Mouse (Mus musculus) hindbrain, embryonic 11.5 days (tissue): ENCODE results near the gene Ccdc62. TPM values are rescaled to one million over a fixed set of nuclear protein-coding genes. Genes with fewer than 3 reads are reported as not detected.

ENCODE experiments used
- ATAC-seq: fragments of 200-750 bp; cut with Nextera tagmentation; 2 replicates; pipeline ENCODE4 v1.8.0; 2017; ENCODE audit warnings: mild to moderate bottlenecking, moderate TSS enrichment, moderate library complexity; ENCODE audit not compliant: low FRiP score
- DNase-seq: peaks from one replicate; pipeline ENCODE4 v3.0.0-alpha.2; 2015; ENCODE audit warnings: low spot score
- H3K27ac ChIP-seq: fragments of 300-500 bp; sonication (generic); 2 replicates; pipeline ENCODE4 v1.5.1; 2014; ENCODE audit warnings: mild to moderate bottlenecking, low read depth, low read length
- H3K27me3 ChIP-seq: fragments of 300-500 bp; sonication (generic); 2 replicates; pipeline ENCODE4 v1.6.1; 2014; ENCODE audit warnings: mild to moderate bottlenecking, low read length, moderate library complexity, mixed read lengths; ENCODE audit not compliant: control insufficient read depth, insufficient read depth
- H3K36me3 ChIP-seq: fragments of 300-500 bp; sonication (generic); 2 replicates; pipeline ENCODE4 v1.6.1; 2014; ENCODE audit warnings: mild to moderate bottlenecking, low read length, moderate library complexity, mixed read lengths; ENCODE audit not compliant: control insufficient read depth, insufficient read depth
- H3K4me1 ChIP-seq: fragments of 300-500 bp; sonication (generic); replicated peaks from 2 replicates; pipeline ENCODE4 v1.6.1; 2014; ENCODE audit warnings: low read length, mixed read lengths; ENCODE audit not compliant: control insufficient read depth, insufficient read depth
- H3K4me2 ChIP-seq: fragments of 300-500 bp; sonication (generic); replicated peaks from 2 replicates; pipeline ENCODE4 v1.6.1; 2014; ENCODE audit warnings: mild to moderate bottlenecking, low read depth, low read length
- H3K4me3 ChIP-seq: fragments of 300-500 bp; sonication (generic); 2 replicates; pipeline ENCODE4 v1.5.1; 2014; ENCODE audit warnings: low read depth, low read length
- H3K9ac ChIP-seq: fragments of 300-500 bp; sonication (generic); 2 replicates; pipeline ENCODE4 v1.6.1; 2014; ENCODE audit warnings: low read depth, low read length
- H3K9me3 ChIP-seq: fragments of 300-500 bp; sonication (generic); 2 replicates; pipeline ENCODE4 v1.6.1; 2016; ENCODE audit warnings: low read length; ENCODE audit not compliant: control insufficient read depth
- WGBS: fragments of 180-500 bp; shearing (Covaris S2); extraction: QIAGEN DNeasy Blood & Tissue Kit; methylation state at CpG from one replicate; pipeline ENCODE4 v1.1.7; 2014; 5-methylcytosine and 5-hydroxymethylcytosine counted together
- polyA plus RNA-seq: library from polyadenylated mRNA; unstranded; fragments of >200 nt; fragmentation: Nextera tagmentation; extraction: Ambion mirVana; gene quantifications from 2 replicates; pipeline ENCODE4 v1.2.1, GENCODE M21; 2014

The Ccdc62 gene
- polyA plus RNA-seq, 1 experiment from 2014 or later = 4.3 TPM

DNA sequence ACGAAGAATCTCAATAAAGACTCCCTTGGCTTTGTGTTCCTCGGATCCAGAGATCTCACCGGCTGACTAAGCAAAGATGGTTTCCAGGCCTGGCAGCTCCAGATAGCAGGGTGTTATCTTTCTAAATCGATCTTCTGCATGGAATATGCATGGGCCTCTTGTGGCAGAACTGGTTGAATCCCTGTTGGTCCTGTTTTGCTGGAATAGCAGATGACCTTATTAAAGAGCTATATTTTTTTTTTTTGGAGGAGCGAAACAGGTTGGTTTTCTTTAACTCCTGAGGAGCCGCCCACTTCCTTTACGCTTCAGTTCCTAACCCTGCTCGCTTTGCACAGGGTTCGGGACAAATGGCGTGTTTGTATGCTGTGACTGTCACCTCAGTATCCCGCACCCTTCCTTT, 34.1 kb upstream of the Ccdc62 start:
- H3K9ac ChIP-seq = no peak overlapping the region
- H3K9me3 ChIP-seq = no peaks in the 10 kb centered on the region

GRCm38 (mm10) chr5:123897352-123897751, 33.1 kb upstream of the Ccdc62 start:
- 89% methylated on average over 13 of the region's 13 CpGs for WGBS
- Histone ChIP-seq H3K4me1 (no peaks in the 10 kb centered on the region), H3K36me3 (no peaks in the 10 kb centered on the region), H3K4me3 (no peak overlapping the region), H3K4me2 (no peak overlapping the region), H3K9me3 (no peaks in the 10 kb centered on the region), H3K27me3 (no peaks in the 10 kb centered on the region), H3K9ac (no peak overlapping the region), H3K27ac (no peak overlapping the region)
- DNase-seq = no peak
- no peak for ATAC-seq

More for the DNA sequence above, 34.1 kb upstream of the Ccdc62 start:
- no peak for DNase-seq
- ATAC-seq = no peak
- Histone ChIP-seq H3K27ac (no peak overlapping the region), H3K4me3 (no peak overlapping the region), H3K27me3 (no peaks in the 10 kb centered on the region), H3K36me3 (no peaks in the 10 kb centered on the region), H3K4me2 (no peak overlapping the region), H3K4me1 (no peaks in the 10 kb centered on the region)
- WGBS = 88% methylated on average over 11 of the region's 11 CpGs

DNA sequence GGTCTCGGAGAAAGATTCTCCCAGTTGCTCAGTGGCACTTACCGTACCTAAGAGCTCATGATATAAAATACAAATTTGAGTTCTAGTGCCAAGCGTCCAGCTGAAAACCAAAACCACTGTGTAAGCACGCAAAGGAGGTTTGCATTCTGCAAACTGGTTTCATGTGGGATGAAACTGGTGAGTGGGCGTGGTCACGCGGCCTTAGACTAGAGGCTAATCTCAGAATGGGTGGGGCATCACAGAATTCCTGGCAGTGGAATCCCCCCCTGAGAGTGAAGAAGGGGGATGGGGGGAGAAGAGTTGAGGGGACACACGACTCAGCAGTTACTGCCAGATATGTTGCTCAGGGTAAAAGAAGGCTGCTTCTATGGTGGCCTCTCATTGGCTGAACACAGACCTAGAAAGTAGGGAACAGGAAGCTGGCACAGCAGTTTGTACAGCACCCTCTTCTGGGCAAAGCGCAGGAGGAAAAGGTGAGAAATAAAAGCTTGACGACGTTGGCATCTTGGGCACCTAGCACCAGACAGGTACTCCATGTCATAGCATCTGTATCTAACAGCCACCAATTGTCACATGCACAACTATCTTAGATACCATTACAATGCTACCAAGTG, 26.3 kb upstream of the Ccdc62 start:
- 74% methylated on average over 11 of the region's 11 CpGs for WGBS
- no peak for ATAC-seq

DNA sequence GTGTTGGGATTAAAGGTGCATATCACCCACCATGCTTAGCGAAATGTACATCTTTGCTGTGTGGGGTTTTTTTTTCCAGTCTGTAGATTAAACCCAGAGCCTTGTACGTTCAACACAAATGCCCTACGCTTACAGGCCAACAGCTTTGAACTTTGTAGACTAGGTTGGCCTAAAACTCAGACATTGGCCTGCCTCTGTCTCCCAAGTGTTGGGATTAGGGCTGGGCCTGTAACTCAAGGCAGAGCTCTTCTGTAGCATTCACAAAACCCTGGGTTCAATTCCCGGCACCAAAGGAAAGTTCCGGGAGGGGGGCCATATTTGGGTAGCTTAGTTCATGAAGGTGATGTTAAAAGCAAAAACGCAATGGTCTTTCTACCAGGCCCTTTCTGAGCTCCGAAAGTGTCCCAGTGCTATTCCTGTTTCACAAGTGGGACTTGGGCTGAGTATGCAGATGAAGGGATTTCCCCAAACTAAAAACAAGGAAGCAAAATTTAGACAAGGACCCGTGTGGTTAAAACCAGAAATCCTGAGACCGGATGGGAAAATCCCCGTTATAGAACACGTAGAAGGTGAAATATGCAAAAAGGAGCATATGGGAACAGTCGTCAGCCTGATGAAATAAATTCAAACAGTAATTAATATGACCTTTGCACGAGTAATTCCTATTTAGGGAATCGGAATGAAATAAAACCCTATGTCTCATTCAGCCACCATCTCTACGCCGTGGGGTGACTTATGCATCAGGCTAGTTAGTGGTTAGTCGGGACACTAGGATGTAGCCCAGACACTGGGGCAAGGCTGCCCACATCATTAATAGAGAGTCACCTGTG, 24.1 kb upstream of the Ccdc62 start:
- Histone ChIP-seq H3K4me1 (0 out of 2 replicates have a peak, but pooled peaks cover 2% of the 10 kb centered on the region), H3K27ac (no peak overlapping the region), H3K9me3 (no peaks in the 10 kb centered on the region), H3K4me2 (no peak overlapping the region), H3K9ac (no peak overlapping the region), H3K27me3 (no peaks in the 10 kb centered on the region), H3K36me3 (peaks cover 3% of the 10 kb centered on the region; the same call in 1 of the 2 replicates), H3K4me3 (no peak overlapping the region; the same call in 1 of the 2 replicates)
- WGBS = 76% methylated on average over 17 of the region's 17 CpGs
- ATAC-seq (no peak), DNase-seq (no peak)

More for the DNA sequence above, 26.3 kb upstream of the Ccdc62 start:
- Histone ChIP-seq H3K36me3 (peaks cover 3% of the 10 kb centered on the region; the same call in 1 of the 2 replicates), H3K27ac (no peak overlapping the region), H3K4me3 (no peak overlapping the region), H3K27me3 (no peaks in the 10 kb centered on the region), H3K4me2 (no peak overlapping the region), H3K9ac (no peak overlapping the region), H3K9me3 (no peaks in the 10 kb centered on the region), H3K4me1 (0 out of 2 replicates have a peak, but pooled peaks cover 2% of the 10 kb centered on the region)
- DNase-seq = no peak

GRCm38 (mm10) chr5:123906976-123907630, 23.4 kb upstream of the Ccdc62 start, which contains the start of gene Denr:
Denr (plus strand) TSS chr5:123907175.
- H3K9me3 ChIP-seq = no peaks in the 10 kb centered on the region
- WGBS = under 1% methylated on average over 49 of the region's 61 CpGs
- ATAC-seq (peak; percentile 98), DNase-seq (peak; percentile 100)
- H3K27me3 ChIP-seq = no peaks in the 10 kb centered on the region
- peak within 1 kb of the TSS; percentile 96 for H3K4me3 ChIP-seq
- H3K4me1 ChIP-seq = 0 out of 2 replicates have a peak, but pooled peaks cover 2% of the 10 kb centered on the region
- H3K27ac ChIP-seq = peak within 1 kb of the TSS; percentile 80
- peak within 1 kb of the TSS; percentile 97 for H3K9ac ChIP-seq
- H3K36me3 ChIP-seq = peaks cover 3% of the 10 kb centered on the region; the same call in 1 of the 2 replicates
- peak within 1 kb of the TSS; percentile 86 for H3K4me2 ChIP-seq

GRCm38 (mm10) chr5:123907631-123907977, 22.9 kb upstream of the Ccdc62 start:
- ATAC-seq (no peak; the same call in 1 of the 2 replicates), DNase-seq (no peak)
- Histone ChIP-seq H3K9me3 (no peaks in the 10 kb centered on the region), H3K27ac (peak overlapping the region; percentile 80), H3K9ac (peak overlapping the region; percentile 97), H3K4me2 (peak overlapping the region; percentile 86), H3K27me3 (no peaks in the 10 kb centered on the region), H3K4me1 (0 out of 2 replicates have a peak, but pooled peaks cover 2% of the 10 kb centered on the region), H3K4me3 (peak overlapping the region; percentile 96), H3K36me3 (peaks cover 3% of the 10 kb centered on the region; the same call in 1 of the 2 replicates)
- 5% methylated on average over 10 of the region's 10 CpGs for WGBS

DNA sequence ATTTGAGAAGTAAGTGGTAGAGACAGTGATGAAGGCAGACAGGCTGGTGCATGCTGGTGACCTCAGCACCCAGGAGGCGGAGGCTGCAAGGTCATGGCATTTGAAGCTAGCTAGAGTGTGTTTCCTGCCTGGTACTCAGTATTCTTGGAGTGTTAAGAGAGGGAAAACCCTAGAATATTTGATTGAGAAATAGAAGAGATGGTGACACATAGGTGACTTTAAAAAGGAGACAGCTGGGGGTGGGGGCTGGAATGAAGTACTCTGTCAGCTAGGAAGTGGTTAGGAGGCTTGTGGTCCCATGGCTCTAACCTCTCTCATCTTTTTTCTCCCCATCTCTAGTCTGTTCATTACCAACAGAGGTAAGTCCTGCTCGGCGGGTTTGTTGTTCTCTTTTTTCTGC, 15.6 kb upstream of the Ccdc62 start:
- H3K9me3 ChIP-seq = no peaks in the 10 kb centered on the region
- H3K4me1 ChIP-seq = no peaks in the 10 kb centered on the region
- no peak overlapping the region for H3K4me2 ChIP-seq
- DNase-seq = no peak
- H3K4me3 ChIP-seq = no peak overlapping the region
- no peaks in the 10 kb centered on the region for H3K27me3 ChIP-seq
- 94% methylated on average over 3 of the region's 3 CpGs for WGBS
- no peaks in the 10 kb centered on the region for H3K36me3 ChIP-seq
- no peak overlapping the region for H3K27ac ChIP-seq
- H3K9ac ChIP-seq = no peak overlapping the region
- no peak for ATAC-seq

DNA sequence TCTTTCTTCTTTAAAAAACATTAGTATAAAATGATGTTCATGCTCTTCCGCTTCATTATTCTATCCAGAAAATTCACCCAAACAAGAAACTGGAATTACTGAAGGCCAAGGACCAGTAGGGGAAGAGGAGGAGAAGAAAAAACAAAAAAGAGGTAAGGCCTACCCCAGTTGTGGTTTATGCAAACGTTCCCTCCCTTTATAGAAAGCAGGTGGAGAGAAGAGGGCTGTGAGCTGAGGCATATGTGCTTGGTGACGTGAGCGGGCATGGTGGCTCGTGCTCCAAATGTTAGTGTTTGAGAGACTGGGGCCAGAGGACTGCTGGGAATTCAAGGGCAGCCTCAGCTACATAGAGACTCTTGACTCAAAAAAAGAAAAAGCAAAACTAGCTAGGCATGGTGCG, 8.4 kb upstream of the Ccdc62 start:
- no peaks in the 10 kb centered on the region for H3K9me3 ChIP-seq
- no peak overlapping the region for H3K27ac ChIP-seq
- DNase-seq (no peak), ATAC-seq (no peak)
- no peaks in the 10 kb centered on the region for H3K4me1 ChIP-seq
- H3K36me3 ChIP-seq = peaks cover 9% of the 10 kb centered on the region; the same call in 1 of the 2 replicates
- H3K4me3 ChIP-seq = no peak overlapping the region
- no peak overlapping the region for H3K9ac ChIP-seq
- 93% methylated on average over 6 of the region's 6 CpGs for WGBS
- no peak overlapping the region for H3K4me2 ChIP-seq
- H3K27me3 ChIP-seq = no peaks in the 10 kb centered on the region
